Mouse (Mus musculus): Measurements from ENCODE around the gene Kmt2d.

DNA sequence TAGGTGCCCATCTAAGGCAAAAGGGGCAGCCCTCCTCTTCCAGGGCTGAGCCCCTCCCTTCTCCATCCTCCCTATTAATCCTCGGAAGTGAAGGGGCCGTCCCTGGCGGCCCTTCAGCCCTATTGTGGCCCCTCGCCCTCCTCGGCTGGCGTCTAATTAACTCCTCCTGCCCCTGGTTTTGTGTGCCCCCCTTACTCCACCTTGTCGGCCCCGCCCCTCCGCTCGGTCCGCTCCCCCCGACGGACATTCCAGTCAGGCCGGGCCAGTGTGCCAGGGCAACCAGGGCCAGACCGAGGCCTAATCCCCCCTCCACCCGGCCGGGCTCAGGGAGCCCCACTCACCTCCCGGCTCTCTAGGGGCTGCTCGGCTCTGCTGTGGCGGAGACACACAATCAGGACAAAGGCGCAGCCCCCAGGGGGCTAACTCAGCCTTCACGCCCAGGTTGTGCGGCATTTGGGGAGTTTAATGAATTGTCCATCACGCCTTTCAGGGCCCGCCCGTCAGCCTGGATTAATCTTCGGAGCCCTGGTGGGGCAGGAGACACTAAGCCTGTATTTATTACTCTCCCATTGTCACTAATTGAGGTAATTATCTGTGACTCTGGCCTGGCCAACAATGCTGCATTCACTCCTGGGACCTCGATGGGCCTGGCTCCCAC, 73.0 kb downstream of the Kmt2d start:
- TF ChIP-seq CTCF (IDR thresholded peaks at IDR 0.05; ENCODE audit: low read depth) = no peak
- TF ChIP-seq EP300 (optimal IDR thresholded peaks at IDR 0.05) = no peak
